Mouse (Mus musculus) CH12.LX (cell line): ENCODE measurements at regions not wholly inside any gene's neighbourhood (a gene's known extent, or its start where the extent isn't known, plus 50 kb on each side); places are given as distances from the start of the nearest gene placed in this dataset.

Source experiments
- DNase-seq: peaks from one replicate; pipeline ENCODE4 v3.0.0-alpha.2; 2013; ENCODE audit errors: extremely low read depth
- H3K27ac ChIP-seq: 2 replicates; pipeline ENCODE4 v1.5.1; 2012; ENCODE audit warnings: low read depth, mild to moderate bottlenecking, control low read depth, moderate library complexity; ENCODE audit not compliant: insufficient read depth
- H3K27me3 ChIP-seq: replicated peaks from 2 replicates; pipeline ENCODE3; 2012; ENCODE audit warnings: inconsistent platforms
- H3K36me3 ChIP-seq, 2 experiments: replicated peaks in 1 of 2; 2 replicates each; pipeline versions ENCODE3 to v1.6.1; 2012; ENCODE audit warnings: inconsistent platforms in 1 of 2, low read length in 1 of 2, mild to moderate bottlenecking in 1 of 2, mixed read lengths in 1 of 2, moderate library complexity in 1 of 2; ENCODE audit not compliant: control insufficient read depth in 1 of 2, insufficient read depth in 1 of 2
- H3K4me1 ChIP-seq, 2 experiments: 2 replicates each; pipeline ENCODE4 v1.6.1; 2012; ENCODE audit warnings: inconsistent platforms in 1 of 2, moderate library complexity in 1 of 2; ENCODE audit not compliant: insufficient read depth in 2 of 2, control insufficient read depth in 1 of 2
- H3K4me2 ChIP-seq: 2 replicates; pipeline ENCODE4 v1.6.1; 2012; ENCODE audit warnings: low read depth, mild to moderate bottlenecking, control low read depth; ENCODE audit not compliant: poor library complexity, insufficient read depth, severe bottlenecking
- H3K4me3 ChIP-seq, 3 experiments: fragments of 150-350 bp in 1 of 3; sonication (generic) in 1 of 3; replicated peaks in 1 of 3; 2 replicates each; pipeline versions ENCODE3 to v1.5.1; 2011 to 2012; ENCODE audit warnings: low read depth in 2 of 3, low read length in 2 of 3, mild to moderate bottlenecking in 2 of 3, moderate library complexity in 2 of 3, control low read depth in 1 of 3, improper control_type of control experiment in 1 of 3, inconsistent platforms in 1 of 3, mixed read lengths in 1 of 3; ENCODE audit not compliant: poor library complexity in 1 of 3
- H3K79me2 ChIP-seq: replicated peaks from 2 replicates; pipeline ENCODE4 v1.6.1; 2012; ENCODE audit warnings: mild to moderate bottlenecking, moderate library complexity; ENCODE audit not compliant: control insufficient read depth, poor library complexity, insufficient read depth, severe bottlenecking; ENCODE audit errors: extremely low read depth
- H3K9ac ChIP-seq: 2 replicates; pipeline ENCODE4 v1.6.1; 2012; ENCODE audit warnings: low read depth, mild to moderate bottlenecking, control low read depth, moderate library complexity; ENCODE audit not compliant: insufficient read depth
- H3K9me3 ChIP-seq: replicated peaks from 2 replicates; pipeline ENCODE3; 2012; ENCODE audit warnings: low read length, inconsistent platforms, mixed read lengths
- BHLHE40 ChIP-seq: IDR thresholded peaks from 2 replicates; pipeline ENCODE4 v1.6.1; 2011; ENCODE audit warnings: mild to moderate bottlenecking, low read depth, low read length, improper control_type of control experiment
- CHD2 ChIP-seq: IDR thresholded peaks from 2 replicates; pipeline ENCODE4 v1.6.1; 2011; ENCODE audit warnings: low read length, improper control_type of control experiment
- CTCF ChIP-seq, 2 experiments: IDR thresholded peaks in 1 of 2; conservative IDR thresholded peaks in 1 of 2; 2 replicates each; pipeline ENCODE4 v1.5.1; 2011 to 2012; ENCODE audit warnings: low read depth in 2 of 2, low read length in 2 of 2, improper control_type of control experiment in 1 of 2, inconsistent platforms in 1 of 2, mild to moderate bottlenecking in 1 of 2, moderate library complexity in 1 of 2
- E2F4 ChIP-seq: IDR thresholded peaks from 2 replicates; pipeline ENCODE4 v1.6.1; 2011; ENCODE audit warnings: low read depth, low read length, improper control_type of control experiment; ENCODE audit not compliant: insufficient replicate concordance
- ELF1 ChIP-seq: IDR thresholded peaks from 2 replicates; pipeline ENCODE4 v1.6.1; 2014; ENCODE audit warnings: low read depth, mild to moderate bottlenecking, inconsistent platforms, low read length, improper control_type of control experiment
- EP300 ChIP-seq: IDR thresholded peaks from 2 replicates; pipeline ENCODE4 v1.6.1; 2011; ENCODE audit warnings: low read length, improper control_type of control experiment
- ETS1 ChIP-seq: conservative IDR thresholded peaks from 2 replicates; pipeline ENCODE4 v1.6.1; 2012; ENCODE audit warnings: low read depth, mild to moderate bottlenecking, inconsistent platforms, low read length, improper control_type of control experiment, moderate library complexity
- GABPA ChIP-seq: IDR thresholded peaks from 2 replicates; pipeline ENCODE4 v1.6.1; 2012; ENCODE audit warnings: low read depth, low read length, improper control_type of control experiment, inconsistent platforms; ENCODE audit not compliant: insufficient replicate concordance
- IRF4 ChIP-seq: IDR thresholded peaks from 2 replicates; pipeline ENCODE4 v1.6.1; 2014; ENCODE audit warnings: low read depth, mild to moderate bottlenecking, inconsistent platforms, low read length, improper control_type of control experiment
- JUN ChIP-seq: IDR thresholded peaks from 2 replicates; pipeline ENCODE4 v1.6.1; 2011; ENCODE audit warnings: low read depth, mild to moderate bottlenecking, low read length, improper control_type of control experiment, moderate library complexity; ENCODE audit not compliant: insufficient read depth
- JUND ChIP-seq: conservative IDR thresholded peaks from 2 replicates; pipeline ENCODE4 v1.6.1; 2011; ENCODE audit warnings: low read depth, low read length, improper control_type of control experiment
- MAFK ChIP-seq: IDR thresholded peaks from 2 replicates; pipeline ENCODE4 v1.6.1; 2011; ENCODE audit warnings: low read length, improper control_type of control experiment; ENCODE audit not compliant: insufficient replicate concordance
- MAZ ChIP-seq: IDR thresholded peaks from 2 replicates; pipeline ENCODE4 v1.6.1; 2012; ENCODE audit warnings: low read depth, mild to moderate bottlenecking, inconsistent platforms, low read length, improper control_type of control experiment, moderate library complexity
- MEF2A ChIP-seq: IDR thresholded peaks from 2 replicates; pipeline ENCODE4 v1.6.1; 2014; ENCODE audit warnings: low read depth, mild to moderate bottlenecking, inconsistent platforms, low read length, improper control_type of control experiment, borderline replicate concordance
- MXI1 ChIP-seq: IDR thresholded peaks from 2 replicates; pipeline ENCODE4 v1.6.1; 2011; ENCODE audit warnings: mild to moderate bottlenecking, low read depth, low read length, improper control_type of control experiment
- NELFE ChIP-seq: IDR thresholded peaks from 2 replicates; pipeline ENCODE4 v1.6.1; 2011; ENCODE audit warnings: low read depth, low read length, improper control_type of control experiment
- POLR2AphosphoS2 ChIP-seq: IDR thresholded peaks from 2 replicates; pipeline ENCODE4 v1.6.1; 2011; ENCODE audit warnings: low read depth, low read length, improper control_type of control experiment
- TCF12 ChIP-seq: IDR thresholded peaks from 2 replicates; pipeline ENCODE4 v1.6.1; 2014; ENCODE audit warnings: low read depth, mild to moderate bottlenecking, inconsistent platforms, low read length, improper control_type of control experiment
- UBTF ChIP-seq: IDR thresholded peaks from 2 replicates; pipeline ENCODE4 v1.6.1; 2012; ENCODE audit warnings: low read depth, mild to moderate bottlenecking, inconsistent platforms, low read length, improper control_type of control experiment, moderate library complexity
- ZKSCAN1 ChIP-seq: IDR thresholded peaks from 2 replicates; pipeline ENCODE4 v1.6.1; 2012; ENCODE audit warnings: low read depth, inconsistent platforms, low read length, improper control_type of control experiment, borderline replicate concordance
- dilution Hi-C: fragments of 300-500 bp; cut with MboI; formaldehyde crosslinking; loops from 2 replicates; pipeline ENCODE4 v1.14.3; 2020; ENCODE audit warnings: low sequenced_read_pairs; ENCODE audit not compliant: extremely low pct_unique_long_range_greater_than_20kb, extremely low pct_ligation_motif_present
- in situ Hi-C: fragments of 300-500 bp; cut with MboI; formaldehyde crosslinking; loops from 3 replicates; pipeline ENCODE4 v1.14.3; 2019; ENCODE audit warnings: low sequenced_read_pairs, low pct_ligation_motif_present, low pct_unique_long_range_greater_than_20kb, mixed read lengths

GRCm38 (mm10) chr19:20310653-20311052 is 80.1 kb downstream of the Anxa1 start:
- Histone ChIP-seq H3K9ac (no peak overlapping the region), H3K27me3 (no peaks in the 10 kb centered on the region), H3K79me2 (no peaks in the 10 kb centered on the region), H3K4me3 (no peak overlapping the region), H3K27ac (no peak overlapping the region), H3K9me3 (no peaks in the 10 kb centered on the region), H3K4me2 (no peak overlapping the region), H3K4me1 (no peaks in the 10 kb centered on the region), H3K36me3 (no peaks in the 10 kb centered on the region)
- in situ Hi-C loops = no loop called here
- dilution Hi-C loops = no loop called here
- TF ChIP-seq MAFK (no peak), NELFE (no peak), MEF2A (no peak), MAZ (no peak), E2F4 (no peak), JUND (no peak)
- no peak for DNase-seq

- Histone ChIP-seq H3K27ac (no peak overlapping the region), H3K79me2 (no peaks in the 10 kb centered on the region), H3K9me3 (no peaks in the 10 kb centered on the region), H3K9ac (no peak overlapping the region), H3K27me3 (no peaks in the 10 kb centered on the region), H3K4me3 (no peak overlapping the region), H3K36me3 (no peaks in the 10 kb centered on the region), H3K4me1 (no peaks in the 10 kb centered on the region), H3K4me2 (no peak overlapping the region)
- DNase-seq = no peak
- in situ Hi-C loops (no loop called here), dilution Hi-C loops (no loop called here)
- TF ChIP-seq MAZ = no peak
These were observed 90.6 kb downstream of the Anxa1 start for GRCm38 (mm10) chr19:20300066-20300651.

GRCm38 (mm10) chr19:20298431-20298830 is 92.3 kb downstream of the Anxa1 start:
- Histone ChIP-seq H3K4me1 (no peaks in the 10 kb centered on the region), H3K9ac (no peak overlapping the region), H3K4me2 (no peak overlapping the region), H3K9me3 (no peaks in the 10 kb centered on the region), H3K27me3 (no peaks in the 10 kb centered on the region), H3K79me2 (no peaks in the 10 kb centered on the region), H3K4me3 (no peak overlapping the region), H3K36me3 (no peaks in the 10 kb centered on the region), H3K27ac (no peak overlapping the region)
- in situ Hi-C loops (no loop called here), dilution Hi-C loops (no loop called here)
- no peak for DNase-seq
- TF ChIP-seq EP300 = no peak
- TF ChIP-seq JUND = no peak
- TF ChIP-seq CTCF (conservative IDR thresholded peaks at IDR 0.05 in 1 of 2, IDR thresholded peaks at IDR 0.05 in 1 of 2; ENCODE audit: low read depth in 2 of 2, low read length in 2 of 2) = no peak
- no peak for TF ChIP-seq MAZ
- TF ChIP-seq JUN = no peak
- TF ChIP-seq POLR2AphosphoS2 = no peak
- no peak for TF ChIP-seq CHD2
- TF ChIP-seq ZKSCAN1 = no peak
- no peak for TF ChIP-seq ETS1
- no peak for TF ChIP-seq IRF4
- TF ChIP-seq GABPA = no peak
- TF ChIP-seq BHLHE40 = no peak
- no peak for TF ChIP-seq ELF1
- no peak for TF ChIP-seq UBTF
- TF ChIP-seq TCF12 = no peak
- TF ChIP-seq MXI1 = no peak
